Mouse (Mus musculus): ENCODE results near the gene Rap1b.

DNA sequence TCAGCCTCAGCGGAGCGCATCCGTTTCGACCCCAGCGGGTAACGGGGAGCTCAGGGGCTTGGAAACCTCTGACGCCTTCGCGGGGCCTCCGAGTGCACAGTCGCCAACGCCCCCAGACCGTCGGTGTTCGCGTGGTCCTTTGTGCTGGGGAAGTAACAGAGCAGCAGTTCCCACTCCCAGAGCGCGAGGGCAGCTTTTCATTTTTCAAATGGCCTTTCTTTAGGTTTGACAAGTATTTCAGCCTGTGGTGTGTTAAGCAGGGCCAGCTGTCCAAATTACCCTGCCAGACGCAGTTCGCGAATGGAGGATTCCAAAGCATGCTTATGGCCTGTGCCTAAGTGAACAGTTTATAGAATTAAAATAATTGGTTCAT is 411 bp upstream of the Rap1b start:
- TF ChIP-seq CTCF (IDR thresholded peaks at IDR 0.05; ENCODE audit: extremely low read depth, insufficient read depth, low read length) (no peak), POLR2A (IDR thresholded peaks at IDR 0.05; ENCODE audit: extremely low read depth, insufficient read depth, low read length) (no peak)
